Mouse (Mus musculus): ENCODE results near the gene Sema4f. TPM values are rescaled to one million over a fixed set of nuclear protein-coding genes. Genes with fewer than 3 reads are reported as not detected.

Sema4f gene
- total and polyA plus RNA-seq, 3 experiments: 0.04 TPM; not detected in 2

- H3K79me2 ChIP-seq (replicated peaks; ENCODE audit: control insufficient read depth, extremely low read depth, insufficient read depth, poor library complexity, severe bottlenecking): no peaks in the 10 kb centered on the region
- dilution Hi-C loops (cut with MboI; ENCODE audit: extremely low pct_ligation_motif_present, extremely low pct_unique_long_range_greater_than_20kb, low sequenced_read_pairs) (no loop called here), in situ Hi-C loops (cut with MboI; ENCODE audit: low pct_ligation_motif_present, low pct_unique_long_range_greater_than_20kb, low sequenced_read_pairs) (no loop called here)
- no peaks in the 10 kb centered on the region for H3K9me3 ChIP-seq (replicated peaks; ENCODE audit: low read length)
- no peak for TF ChIP-seq USF2 (conservative IDR thresholded peaks at IDR 0.05; ENCODE audit: low read depth, low read length)
- H3K36me3 ChIP-seq (replicated peaks in 1 of 2; ENCODE audit: control insufficient read depth in 1 of 2, insufficient read depth in 1 of 2, low read length in 1 of 2): no peaks in the 10 kb centered on the region
- H3K27ac ChIP-seq (ENCODE audit: insufficient read depth, low read depth): no peak overlapping the region
- H3K4me1 ChIP-seq (ENCODE audit: control insufficient read depth in 1 of 2, insufficient read depth in 2 of 2): peaks cover 2 to 3% of the 10 kb centered on the region in 2 experiments; a peak in 3 of 4 replicates
- no peak overlapping the region for H3K4me3 ChIP-seq (replicated peaks in 1 of 3; ENCODE audit: low read depth in 2 of 3, low read length in 2 of 3, poor library complexity in 1 of 3)
- H3K27me3 ChIP-seq (replicated peaks): no peaks in the 10 kb centered on the region
- no peak overlapping the region for H3K9ac ChIP-seq (ENCODE audit: insufficient read depth, low read depth)
- DNase-seq (ENCODE audit: extremely low read depth): no peak
- H3K4me2 ChIP-seq (ENCODE audit: insufficient read depth, low read depth, poor library complexity, severe bottlenecking): no peak overlapping the region; the same call in 1 of the 2 replicates
These were observed 37.0 kb downstream of the Sema4f start for GRCm38 (mm10) chr6:82902559-82902958.

- Histone ChIP-seq H3K4me1 (ENCODE audit: control insufficient read depth in 1 of 2, insufficient read depth in 2 of 2) (peaks cover 0 to 5% of the 10 kb centered on the region in 2 experiments; a peak in 3 of 4 replicates), H3K4me3 (replicated peaks in 1 of 3; ENCODE audit: low read depth in 2 of 3, low read length in 2 of 3, poor library complexity in 1 of 3) (no peak overlapping the region), H3K9me3 (replicated peaks; ENCODE audit: low read length) (no peaks in the 10 kb centered on the region), H3K27ac (ENCODE audit: insufficient read depth, low read depth) (no peak overlapping the region), H3K36me3 (replicated peaks in 1 of 2; ENCODE audit: control insufficient read depth in 1 of 2, insufficient read depth in 1 of 2, low read length in 1 of 2) (no peaks in the 10 kb centered on the region), H3K79me2 (replicated peaks; ENCODE audit: control insufficient read depth, extremely low read depth, insufficient read depth, poor library complexity, severe bottlenecking) (no peaks in the 10 kb centered on the region), H3K4me2 (ENCODE audit: insufficient read depth, low read depth, poor library complexity, severe bottlenecking) (no peak overlapping the region), H3K27me3 (replicated peaks) (no peaks in the 10 kb centered on the region), H3K9ac (ENCODE audit: insufficient read depth, low read depth) (no peak overlapping the region)
- no peak for DNase-seq (ENCODE audit: extremely low read depth)
- in situ Hi-C loops (cut with MboI; ENCODE audit: low pct_ligation_motif_present, low pct_unique_long_range_greater_than_20kb, low sequenced_read_pairs) (no loop called here), dilution Hi-C loops (cut with MboI; ENCODE audit: extremely low pct_ligation_motif_present, extremely low pct_unique_long_range_greater_than_20kb, low sequenced_read_pairs) (no loop called here)
- no peak for TF ChIP-seq EP300 (IDR thresholded peaks at IDR 0.05; ENCODE audit: low read length)
- TF ChIP-seq CHD2 (IDR thresholded peaks at IDR 0.05; ENCODE audit: low read length): no peak
- TF ChIP-seq NELFE (IDR thresholded peaks at IDR 0.05; ENCODE audit: low read depth, low read length): no peak
- TF ChIP-seq USF1 (IDR thresholded peaks at IDR 0.05; ENCODE audit: low read depth, low read length): no peak
- no peak for TF ChIP-seq POLR2A (IDR thresholded peaks at IDR 0.05; ENCODE audit: low read depth, low read length)
- no peak for TF ChIP-seq JUND (conservative IDR thresholded peaks at IDR 0.05; ENCODE audit: low read depth, low read length)
- no peak for TF ChIP-seq IRF4 (IDR thresholded peaks at IDR 0.05; ENCODE audit: low read depth, low read length)
- TF ChIP-seq SMC3 (IDR thresholded peaks at IDR 0.05; ENCODE audit: low read depth, low read length): no peak
- no peak for TF ChIP-seq GABPA (IDR thresholded peaks at IDR 0.05; ENCODE audit: insufficient replicate concordance, low read depth, low read length)
- no peak for TF ChIP-seq MXI1 (IDR thresholded peaks at IDR 0.05; ENCODE audit: low read depth, low read length)
- TF ChIP-seq UBTF (IDR thresholded peaks at IDR 0.05; ENCODE audit: low read depth, low read length): no peak
- no peak for TF ChIP-seq MYC (IDR thresholded peaks at IDR 0.05; ENCODE audit: low read depth, low read length)
- no peak for TF ChIP-seq BHLHE40 (IDR thresholded peaks at IDR 0.05; ENCODE audit: low read depth, low read length)
- no peak for TF ChIP-seq SIN3A (IDR thresholded peaks at IDR 0.05; ENCODE audit: low read length)
- TF ChIP-seq POLR2AphosphoS2 (IDR thresholded peaks at IDR 0.05; ENCODE audit: low read depth, low read length): no peak
- no peak for TF ChIP-seq MAZ (IDR thresholded peaks at IDR 0.05; ENCODE audit: low read depth, low read length)
- no peak for TF ChIP-seq HCFC1 (IDR thresholded peaks at IDR 0.05; ENCODE audit: low read depth, low read length)
- no peak for TF ChIP-seq MEF2A (IDR thresholded peaks at IDR 0.05; ENCODE audit: borderline replicate concordance, low read depth, low read length)
These were observed 40.8 kb downstream of the Sema4f start for GRCm38 (mm10) chr6:82898745-82899144.
